Mouse (Mus musculus): ENCODE data around the gene Vmn1r223. TPM values are rescaled to one million over a fixed set of nuclear protein-coding genes. Genes with fewer than 3 reads are reported as not detected.

Vmn1r223 gene
- total RNA-seq, 4 experiments from 2014 or later, result not detected

Other genes with a start within 250 kb of the Vmn1r223 start
- not detected for gene Vmn1r213, start 239.5 kb upstream of the Vmn1r223 start, total RNA-seq (2022)
- gene Vmn1r214, start 216.7 kb upstream of the Vmn1r223 start, total RNA-seq (2022), result not detected
- not detected for gene Vmn1r215, start 179.1 kb upstream of the Vmn1r223 start, total RNA-seq (2022)
- gene Vmn1r217, start 128.9 kb upstream of the Vmn1r223 start, total RNA-seq (2022), result not detected
- gene Vmn1r218, start 114.0 kb upstream of the Vmn1r223 start, total RNA-seq (2022), result under 1 TPM in 1 of 4 experiments, not detected in 3; 0.04 TPM
- not detected for gene Vmn1r219, start 87.8 kb upstream of the Vmn1r223 start, total RNA-seq (2022)
- gene Vmn1r220, start 59.2 kb upstream of the Vmn1r223 start, total RNA-seq (2022), result not detected
- gene Vmn1r221, start 33.0 kb upstream of the Vmn1r223 start, total RNA-seq (2022), result not detected
- not detected for gene Vmn1r222, start 11.2 kb upstream of the Vmn1r223 start, total RNA-seq (2022)
- 10 to 100 TPM; 26.0 to 33.5 (median 30.2) TPM for gene Zfp322a, start 122.1 kb downstream of the Vmn1r223 start, total RNA-seq (2022)
- 1 to 10 TPM; 8.0 to 9.0 (median 8.7) TPM for gene Abt1, start 176.7 kb downstream of the Vmn1r223 start, total RNA-seq (2022)
- not detected for gene Btn1a1, start 218.8 kb downstream of the Vmn1r223 start, total RNA-seq (2022)
- 1 to 10 TPM in 2 of 4 experiments, under 1 TPM in 2; 0.80 to 1.9 (median 1.1) TPM for gene Btn2a2, start 241.7 kb downstream of the Vmn1r223 start, total RNA-seq (2022)